Mouse (Mus musculus) left cerebral cortex, postnatal 14 days (tissue): Measurements from ENCODE around the gene Mrgprx1. TPM values are rescaled to one million over a fixed set of nuclear protein-coding genes. Genes with fewer than 3 reads are reported as not detected.

Experiments used
- DNase-seq, 2 experiments: peaks; one replicate each; pipeline ENCODE4 v3.0.0; 2021 to 2022; ENCODE audit warnings: low spot score in 2 of 2, mixed read lengths in 1 of 2
- intact Hi-C: fragments of 180-260 bp; cut with DNase I; formaldehyde crosslinking; loops from one replicate; pipeline ENCODE4 v1.15.1; 2025
- long read RNA-seq, 2 experiments: library from polyadenylated mRNA; stranded (forward); transcript quantifications; one replicate each; pipeline ENCODE4 v2.0.0; 2021
- total RNA-seq, 2 experiments: library from RNA; stranded (reverse); gene quantifications; 2 replicates each; pipeline ENCODE4 v1.2.3; 2021

The Mrgprx1 gene
- not detected for total RNA-seq
- long read RNA-seq, experiment 1 = 0 reads
- long read RNA-seq, experiment 2 = 0 reads

DNA sequence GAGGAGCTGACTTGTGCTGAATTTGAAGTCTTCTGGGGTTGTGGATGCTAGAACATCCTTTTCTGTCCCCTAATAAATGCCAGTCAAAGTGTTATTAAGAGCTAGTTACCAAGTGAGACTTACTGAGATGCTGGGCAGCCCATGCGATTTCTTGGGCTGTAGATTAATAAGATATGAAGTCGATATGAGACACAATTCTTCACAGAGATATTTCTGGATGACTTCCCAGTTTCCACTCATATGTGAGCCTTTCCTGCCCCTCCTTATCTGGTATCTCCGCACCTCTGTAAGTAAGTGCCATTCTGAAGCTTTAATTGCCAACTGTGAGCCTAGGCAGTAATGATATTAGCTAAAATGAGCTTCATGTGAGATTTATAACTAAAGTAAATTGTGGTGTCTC lies at the start of gene Mrgprx1:
Mrgprx1 (minus strand) TSS at position 101 of the 400 bp plus-strand sequence.
- DNase-seq = no peak
- intact Hi-C loops = no loop called here

DNA sequence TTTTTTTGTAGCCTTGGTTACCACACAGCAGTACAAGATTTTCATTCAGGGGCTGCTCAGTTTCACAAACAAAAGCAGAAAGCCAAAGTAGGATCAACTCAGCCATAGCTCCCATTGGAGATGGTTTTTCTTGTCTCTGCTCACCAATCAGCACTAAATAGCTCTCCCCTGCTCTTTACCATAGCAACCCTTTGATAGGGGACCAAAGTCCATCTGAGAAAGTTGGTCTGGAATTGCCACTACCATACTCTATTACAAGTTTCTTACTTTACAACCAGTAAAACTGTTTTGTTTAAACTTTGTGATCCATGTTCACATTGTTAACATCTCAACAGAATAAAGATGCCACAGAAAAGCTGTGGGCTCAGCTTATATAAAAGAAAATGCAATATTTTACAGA lies 48.1 kb upstream of the Mrgprx1 start:
- intact Hi-C loops = no loop called here
- no peak for DNase-seq

DNA sequence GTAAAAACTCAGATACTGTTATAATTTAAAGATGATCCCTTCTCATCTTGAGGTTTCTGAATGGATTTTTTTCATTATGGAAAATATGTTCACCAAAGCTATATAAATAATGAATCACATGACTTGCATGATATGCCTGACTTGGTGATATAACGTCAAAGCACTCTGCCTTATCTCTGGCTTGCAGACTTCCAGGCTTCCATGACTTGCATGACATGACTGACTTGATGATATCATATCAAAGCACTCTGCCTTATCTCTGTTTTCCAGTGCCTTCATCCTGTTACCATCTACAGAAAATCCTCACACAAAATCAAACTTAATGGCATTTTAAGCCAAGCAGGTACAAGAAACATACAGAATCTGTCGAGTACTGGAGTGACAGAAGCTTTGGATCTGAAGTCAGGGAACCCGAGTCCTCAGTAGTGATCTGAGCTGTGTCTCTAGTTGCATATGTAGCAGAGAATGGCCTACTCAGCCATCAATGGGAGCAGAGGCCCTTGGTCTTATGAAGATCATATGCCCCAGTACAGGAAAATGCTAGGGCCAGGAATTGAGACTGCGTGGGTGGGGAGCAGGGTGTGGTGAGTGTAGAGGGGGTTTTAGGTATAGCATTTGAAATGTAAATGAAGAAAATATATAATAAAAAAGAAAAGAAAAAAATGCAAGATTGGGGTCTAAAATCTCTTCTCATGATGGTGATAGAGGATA lies 19.2 kb upstream of the Mrgprx1 start:
- intact Hi-C loops = no loop called here
- DNase-seq = no peak

DNA sequence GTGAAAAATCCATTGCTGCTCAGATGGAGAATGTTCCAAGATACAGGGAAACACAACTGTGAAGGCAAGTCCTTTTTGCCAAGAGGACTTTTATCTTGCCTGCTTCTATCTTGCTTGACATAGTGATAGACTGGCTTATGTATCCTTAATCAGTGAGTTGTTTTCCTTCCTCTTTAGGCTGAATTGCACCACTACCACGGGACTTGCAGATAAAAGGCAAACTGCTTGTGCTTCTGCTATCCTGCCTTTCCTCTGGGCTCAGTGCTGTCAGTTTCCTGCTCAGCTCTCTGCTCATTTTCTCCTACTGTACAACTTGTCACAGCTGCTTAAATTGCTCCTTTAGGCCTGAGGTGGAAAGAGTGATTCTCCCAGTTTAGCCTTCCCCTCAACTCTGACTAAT lies 16.6 kb upstream of the Mrgprx1 start:
- no peak for DNase-seq
- intact Hi-C loops = no loop called here

- DNase-seq = no peak
- intact Hi-C loops = no loop called here
These were observed 9.5 kb downstream of the Mrgprx1 start for GRCm38 (mm10) chr7:48017874-48018273.

- no peak for DNase-seq
- intact Hi-C loops = no loop called here
These were observed 31.7 kb downstream of the Mrgprx1 start for GRCm38 (mm10) chr7:47995689-47996088.

DNA sequence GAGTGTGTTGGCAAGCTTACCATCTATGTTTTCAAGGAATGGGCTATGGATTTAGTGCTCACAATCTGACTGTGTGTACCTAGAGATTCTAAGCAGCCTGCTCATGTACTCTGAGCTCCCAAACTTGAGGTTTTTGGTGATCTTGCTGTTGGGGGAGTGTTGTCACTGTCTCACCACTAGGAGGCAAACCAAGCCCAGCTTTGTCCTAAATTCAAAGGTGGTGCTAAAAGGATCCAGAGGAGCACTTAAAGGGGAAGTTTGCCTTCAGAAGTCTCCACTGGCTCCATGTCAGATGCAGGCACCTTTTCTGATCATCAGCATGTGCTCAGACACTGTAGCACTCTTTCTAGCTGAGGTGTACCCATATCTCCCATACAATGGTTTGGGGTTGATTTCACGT lies 40.6 kb downstream of the Mrgprx1 start:
- intact Hi-C loops = no loop called here
- no peak for DNase-seq

DNA sequence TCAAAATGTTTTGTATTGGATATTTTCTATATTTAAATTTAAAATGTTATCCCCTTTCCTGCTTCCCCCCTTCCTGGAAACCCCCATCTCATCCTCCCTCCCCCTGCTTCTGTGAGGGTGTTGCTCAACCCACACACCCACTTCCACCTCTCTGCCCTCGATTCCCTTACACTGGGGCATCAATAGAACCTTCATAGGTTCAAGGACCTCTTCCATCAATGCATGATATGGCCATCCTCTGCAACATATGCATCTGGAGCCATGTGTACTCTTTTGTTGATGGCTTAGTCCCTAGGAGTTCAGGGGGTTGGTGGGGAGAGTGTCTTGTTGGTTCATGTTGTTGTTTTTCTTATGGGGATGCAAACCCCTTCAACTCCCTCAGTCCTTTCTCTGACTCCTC lies 45.4 kb downstream of the Mrgprx1 start, which contains the start of gene Mrgpra4:
Mrgpra4 (minus strand) TSS at position 101 of the 400 bp plus-strand sequence.
- intact Hi-C loops = no loop called here
- DNase-seq = no peak

Other genes with a start within 250 kb of the Mrgprx1 start
- gene Mrgpra4, start 45.5 kb downstream of the Mrgprx1 start, total RNA-seq = not detected
- not detected for gene Mrgprb5, start 141.4 kb upstream of the Mrgprx1 start, total RNA-seq
- not detected for gene Mrgprb4, start 171.7 kb upstream of the Mrgprx1 start, total RNA-seq